Mouse (Mus musculus) ES-Bruce4 (cell line): ENCODE data around the gene Utp15.

Experiments used
- CTCF ChIP-seq: IDR thresholded peaks from one replicate; pipeline ENCODE4 v1.8.1; 2011; ENCODE audit warnings: low read depth, low read length
- EP300 ChIP-seq: IDR thresholded peaks from 2 replicates; pipeline ENCODE4 v1.6.1; 2011; ENCODE audit warnings: low read depth, low read length; ENCODE audit not compliant: insufficient read depth

DNA sequence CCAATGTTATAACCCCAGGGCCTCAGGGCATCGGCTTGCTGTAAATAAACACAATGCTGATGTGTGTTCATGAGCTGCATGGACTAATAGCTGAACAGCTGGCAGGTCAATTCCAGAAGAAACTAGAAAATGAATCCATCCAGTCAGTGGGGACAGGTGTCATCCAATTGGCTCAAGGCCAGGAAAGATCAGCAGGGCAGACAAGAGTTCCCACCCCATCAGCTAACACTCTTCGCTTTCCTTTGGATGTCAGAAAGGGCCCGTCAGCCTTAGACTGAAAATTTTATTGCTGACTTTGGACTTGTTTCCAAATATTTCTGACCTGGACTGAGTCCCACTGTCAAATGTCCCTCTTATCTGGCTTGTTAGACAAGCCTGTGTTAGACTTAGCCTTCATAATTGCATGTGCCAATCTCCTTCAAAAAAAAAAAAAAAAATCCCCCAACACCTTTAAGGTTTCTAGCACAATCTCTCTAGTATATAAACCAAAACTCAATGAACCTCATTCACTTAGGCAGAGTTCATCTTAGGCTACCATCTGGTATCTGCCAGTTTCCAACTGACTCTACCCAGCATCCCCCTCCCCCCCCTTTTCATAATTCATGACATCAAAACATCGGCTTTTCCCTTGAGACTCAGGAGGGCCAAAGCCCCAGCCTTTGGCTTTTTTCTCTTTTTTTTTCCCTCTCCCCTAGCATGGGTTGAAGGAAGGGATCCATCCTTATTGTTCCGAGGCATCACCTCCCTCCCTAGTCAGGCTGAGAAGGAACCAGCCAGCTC, 18.1 kb downstream of the Utp15 start:
- TF ChIP-seq EP300 (no peak), CTCF (no peak)
